Mouse (Mus musculus) cortical plate, adult 2 months (tissue): ENCODE results near the gene Spam1. TPM values are rescaled to one million over a fixed set of nuclear protein-coding genes. Genes with fewer than 3 reads are reported as not detected.

ENCODE experiments used
- H3K27ac ChIP-seq: fragments of 200-500 bp; 2 replicates; pipeline ENCODE4 v1.5.1; 2012; ENCODE audit warnings: low read length, control low read depth, inconsistent platforms; ENCODE audit not compliant: insufficient read depth
- H3K4me1 ChIP-seq: fragments of 200-500 bp; 2 replicates; pipeline ENCODE4 v1.6.1; 2011; ENCODE audit warnings: low read length; ENCODE audit not compliant: control insufficient read depth, insufficient read depth
- H3K4me3 ChIP-seq: fragments of 200-500 bp; 2 replicates; pipeline ENCODE4 v1.5.1; 2011; ENCODE audit warnings: mild to moderate bottlenecking, low read length, control low read depth; ENCODE audit not compliant: insufficient read depth
- CTCF ChIP-seq: fragments of 200-500 bp; IDR thresholded peaks from 2 replicates; pipeline ENCODE4 v1.5.1; 2011; ENCODE audit warnings: mild to moderate bottlenecking, control low read depth, low read length; ENCODE audit not compliant: insufficient read depth; ENCODE audit errors: extremely low read depth
- POLR2A ChIP-seq: fragments of 200-500 bp; IDR thresholded peaks from 2 replicates; pipeline ENCODE4 v1.6.1; 2011; ENCODE audit warnings: mild to moderate bottlenecking, low read length, control low read depth; ENCODE audit not compliant: insufficient read depth; ENCODE audit errors: extremely low read depth
- polyA plus RNA-seq: library from polyadenylated mRNA; depleted of rRNA; stranded (reverse); fragments of >200 nt; gene quantifications from 2 replicates; pipeline ENCODE4 v1.2.3, GENCODE M21; 2012; rRNA removed

Spam1 gene
- polyA plus RNA-seq: not detected in 2 replicates

- TF ChIP-seq POLR2A (no peak), CTCF (no peak)
- H3K4me1 ChIP-seq: no peaks in the 10 kb centered on the region
- no peak within 1 kb of the TSS for H3K4me3 ChIP-seq
- no peak within 1 kb of the TSS for H3K27ac ChIP-seq
These were observed at the start of gene Spam1 for GRCm38 (mm10) chr6:24790888-24791287. Gene Spam1, plus strand, starts transcription at chr6:24791188.

- Histone ChIP-seq H3K4me3 (no peak within 1 kb of the TSS), H3K27ac (no peak within 1 kb of the TSS), H3K4me1 (no peaks in the 10 kb centered on the region)
- no peak for TF ChIP-seq CTCF
- TF ChIP-seq POLR2A: no peak
These were observed 43.0 kb upstream of the Spam1 start, which contains the start of gene Hyal4 for GRCm38 (mm10) chr6:24748029-24748428. Gene Hyal4, plus strand, starts transcription at chr6:24748329.

- no peaks in the 10 kb centered on the region for H3K4me1 ChIP-seq
- H3K27ac ChIP-seq: no peak overlapping the region
- H3K4me3 ChIP-seq: no peak overlapping the region
- TF ChIP-seq POLR2A (no peak), CTCF (no peak)
These were observed 31.7 kb upstream of the Spam1 start for GRCm38 (mm10) chr6:24759281-24759680.

GRCm38 (mm10) chr6:24766261-24766660 lies 24.7 kb upstream of the Spam1 start:
- Histone ChIP-seq H3K4me1 (no peaks in the 10 kb centered on the region), H3K4me3 (no peak overlapping the region), H3K27ac (no peak overlapping the region)
- TF ChIP-seq POLR2A: no peak
- no peak for TF ChIP-seq CTCF

- TF ChIP-seq CTCF (no peak), POLR2A (no peak)
- Histone ChIP-seq H3K4me1 (no peaks in the 10 kb centered on the region), H3K4me3 (no peak overlapping the region), H3K27ac (no peak overlapping the region)
These were observed 11.8 kb upstream of the Spam1 start for GRCm38 (mm10) chr6:24779182-24779581.

- Histone ChIP-seq H3K4me3 (no peak overlapping the region), H3K27ac (no peak overlapping the region), H3K4me1 (no peaks in the 10 kb centered on the region)
- TF ChIP-seq POLR2A (no peak), CTCF (no peak)
These were observed 31.1 kb downstream of the Spam1 start for GRCm38 (mm10) chr6:24822070-24822469.

Other genes with a start within 250 kb of the Spam1 start
- gene Lmod2, start 193.4 kb upstream of the Spam1 start, polyA plus RNA-seq: not detected in 2 replicates
- gene Wasl, start 126.2 kb upstream of the Spam1 start, polyA plus RNA-seq: 56.4 and 58.5 TPM in 2 replicates
- gene Hyal6, start 57.9 kb upstream of the Spam1 start, polyA plus RNA-seq: not detected in 2 replicates
- gene Hyal4, start 42.9 kb upstream of the Spam1 start, polyA plus RNA-seq: not detected in 2 replicates
- gene Hyal5, start 66.8 kb downstream of the Spam1 start, polyA plus RNA-seq: not detected in 2 replicates
- 32.7 and 34.5 TPM in 2 replicates for gene Tmem229a, start 165.1 kb downstream of the Spam1 start, polyA plus RNA-seq